Mouse (Mus musculus) layer of hippocampus, postnatal 25 days (tissue): ENCODE measurements at regions not wholly inside any gene's neighbourhood (a gene's known extent, or its start where the extent isn't known, plus 50 kb on each side); places are given as distances from the start of the nearest gene placed in this dataset.
"Not testable (repeated sequence)": the region's sequence is repeated elsewhere in the genome, so short reads cannot be mapped to it uniquely, and the experiment has no call there.

Source experiments
- DNase-seq, 2 experiments: peaks; one replicate each; pipeline ENCODE4 v3.0.0; 2022; ENCODE audit warnings: mixed read lengths in 2 of 2, low spot score in 1 of 2; ENCODE audit errors: extremely low spot score in 1 of 2

- DNase-seq: no peak
These were observed 227.1 kb downstream of the Pth2r start for GRCm38 (mm10) chr1:65509003-65509402.

GRCm38 (mm10) chr1:65535674-65536073, 253.8 kb downstream of the Pth2r start:
- DNase-seq: no peak

DNA sequence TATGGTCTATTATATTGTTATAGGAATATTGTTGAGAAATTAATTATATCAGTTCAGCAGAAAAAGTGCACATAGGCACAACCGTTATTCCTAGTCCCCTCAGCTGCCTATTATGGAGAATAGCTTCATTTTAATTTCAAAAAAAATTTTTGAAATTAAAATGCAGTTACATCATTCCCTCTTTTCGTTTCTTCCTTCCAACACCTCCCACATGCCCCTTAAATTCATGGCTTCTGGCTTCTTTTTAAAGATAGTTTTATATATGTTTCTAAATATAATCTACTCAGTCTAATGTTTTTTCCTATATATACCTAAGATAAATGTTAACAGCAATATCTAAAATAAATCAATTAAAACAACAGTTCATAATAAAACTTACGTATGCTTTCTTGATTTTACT, 256.7 kb downstream of the Pth2r start:
- DNase-seq: no peak

GRCm38 (mm10) chr1:65544219-65544864, 262.5 kb downstream of the Pth2r start:
- DNase-seq: no peak

DNA sequence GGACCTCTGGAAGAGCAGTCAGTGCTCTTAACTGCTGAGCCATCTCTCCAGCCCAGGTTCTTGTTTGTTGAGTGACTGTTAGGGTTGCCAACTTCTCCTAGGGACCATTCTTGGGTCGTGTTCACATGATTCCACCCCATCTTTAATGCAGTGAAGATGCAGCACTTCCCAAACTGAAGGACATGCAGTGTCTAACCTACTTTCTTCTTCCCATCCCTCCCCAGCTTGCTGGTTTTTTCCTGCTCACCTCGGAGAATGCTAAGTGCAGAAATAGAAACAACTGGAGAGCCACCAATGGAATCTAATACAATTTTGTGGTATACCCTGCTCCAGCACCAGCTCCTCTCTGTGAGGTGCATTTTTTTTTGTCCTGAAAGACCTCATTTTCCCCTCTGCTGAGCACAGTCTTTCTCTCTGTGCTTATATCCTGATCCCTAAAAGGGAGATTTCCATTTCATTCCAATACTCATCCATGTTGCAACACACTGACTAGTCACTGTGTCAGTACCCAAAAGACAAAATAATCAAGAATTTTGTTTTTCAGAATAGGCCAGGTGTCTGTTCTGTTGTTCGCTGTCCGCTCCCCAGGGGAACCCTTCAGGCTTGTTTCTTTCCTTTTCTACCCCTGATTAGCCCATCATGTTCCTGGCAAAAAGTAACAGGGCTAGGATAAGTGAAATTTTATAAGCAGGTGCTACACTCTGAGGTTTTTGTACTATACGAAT, 263.6 kb downstream of the Pth2r start:
- no peak for DNase-seq

DNA sequence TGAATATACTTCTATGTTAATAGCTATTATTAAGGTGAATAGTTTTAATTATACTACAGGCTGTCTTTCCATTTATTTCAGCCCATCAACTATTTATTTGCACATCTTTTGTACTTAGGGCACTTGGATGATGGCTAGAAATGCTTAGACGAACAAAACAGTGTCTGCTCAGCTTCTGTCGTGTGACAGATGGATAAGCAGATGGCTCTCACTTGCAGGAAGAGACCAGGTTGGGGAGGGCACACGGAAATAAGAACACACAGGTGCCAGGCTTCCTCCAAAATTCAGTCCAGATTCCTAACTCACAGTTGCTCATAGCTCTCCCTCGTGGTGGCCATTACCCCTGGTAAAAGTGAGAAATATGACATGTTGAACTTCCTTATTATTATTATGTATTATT, 267.0 kb downstream of the Pth2r start:
- peak in 1 of 2 experiments; percentile 19 for DNase-seq

GRCm38 (mm10) chr1:65587402-65587801, 305.5 kb downstream of the Pth2r start:
- DNase-seq: no peak

- no peak for DNase-seq
These were observed 291.0 kb upstream of the Crygf start for GRCm38 (mm10) chr1:65635315-65635714.

DNA sequence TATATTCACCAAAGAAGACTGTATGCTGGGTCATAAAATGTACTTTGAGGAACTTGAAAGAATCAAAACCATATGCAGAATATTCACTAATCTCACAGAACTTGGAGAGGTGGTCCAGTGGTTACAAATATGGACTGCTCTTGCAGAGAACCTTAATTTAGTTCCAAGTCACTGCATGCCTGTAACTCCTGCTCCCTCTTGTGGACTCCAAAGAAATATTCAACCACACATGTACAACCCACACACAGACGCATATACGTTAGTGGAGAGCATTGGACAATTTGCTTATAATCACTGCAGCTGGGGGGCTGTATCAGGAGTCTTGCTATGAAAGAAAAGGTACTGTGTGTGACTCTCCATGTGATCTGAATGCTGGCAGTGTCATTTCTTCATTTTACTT, 271.9 kb upstream of the Crygf start:
- no peak for DNase-seq

DNA sequence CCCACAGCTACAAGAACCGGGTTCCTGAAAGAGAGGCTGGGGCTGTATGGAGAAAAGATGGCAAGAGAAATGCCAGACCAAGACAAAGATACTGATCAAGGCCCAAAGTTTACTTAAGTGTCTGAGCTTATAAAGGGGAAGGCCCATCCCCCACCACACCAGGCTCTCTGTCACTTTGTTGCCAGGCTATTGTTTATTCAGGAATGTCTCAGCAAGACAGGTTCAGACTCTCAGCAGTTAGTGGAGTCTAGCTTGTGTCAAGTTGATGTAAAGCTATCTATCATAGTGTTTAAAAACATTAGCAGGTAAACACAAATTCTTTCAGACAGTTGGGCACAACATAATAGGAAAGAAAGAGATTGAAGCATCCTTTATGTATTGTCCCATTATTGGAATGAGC, 244.4 kb upstream of the Crygf start:
- DNase-seq: no peak

- DNase-seq: no peak
These were observed 239.0 kb upstream of the Crygf start for GRCm38 (mm10) chr1:65687322-65687721.

DNA sequence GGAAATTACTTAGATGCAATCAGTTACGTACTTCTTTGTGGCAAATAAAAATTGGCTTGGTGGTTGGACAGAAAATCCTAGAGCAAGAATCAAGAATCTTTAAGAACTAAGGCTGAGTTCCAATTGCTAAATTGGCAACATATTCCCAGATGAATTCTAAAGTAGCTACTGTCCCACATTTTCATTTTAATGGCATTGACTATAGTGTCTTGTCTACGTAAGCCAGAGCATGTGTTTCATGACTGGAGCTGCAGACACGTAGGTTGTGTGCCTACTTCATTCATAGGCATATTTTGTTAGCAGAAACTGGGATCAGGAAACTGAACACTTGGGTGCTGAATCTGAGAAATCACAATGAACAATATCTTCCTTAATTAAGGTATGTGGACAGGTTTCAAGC, 196.1 kb upstream of the Crygf start:
- DNase-seq: no peak

DNA sequence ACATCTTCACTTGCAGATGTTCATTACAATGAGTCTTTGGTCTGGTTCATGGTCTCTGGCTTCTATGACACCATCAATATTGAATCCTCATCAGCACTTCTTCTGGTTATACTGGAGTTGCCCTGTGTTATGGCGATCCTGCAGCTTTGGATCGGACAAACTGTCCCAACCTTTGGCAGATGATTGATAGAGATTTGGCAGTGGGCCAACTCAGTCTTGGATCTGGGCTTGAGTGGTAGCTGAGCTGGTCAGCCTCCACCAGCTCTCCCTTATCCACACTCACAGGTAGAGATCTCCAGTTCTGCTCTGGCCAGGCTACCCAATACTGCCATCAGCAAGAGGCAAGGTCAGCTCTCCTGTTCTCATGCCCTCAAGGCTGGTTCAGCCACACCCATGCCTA, 168.4 kb upstream of the Crygf start:
- DNase-seq: no peak

DNA sequence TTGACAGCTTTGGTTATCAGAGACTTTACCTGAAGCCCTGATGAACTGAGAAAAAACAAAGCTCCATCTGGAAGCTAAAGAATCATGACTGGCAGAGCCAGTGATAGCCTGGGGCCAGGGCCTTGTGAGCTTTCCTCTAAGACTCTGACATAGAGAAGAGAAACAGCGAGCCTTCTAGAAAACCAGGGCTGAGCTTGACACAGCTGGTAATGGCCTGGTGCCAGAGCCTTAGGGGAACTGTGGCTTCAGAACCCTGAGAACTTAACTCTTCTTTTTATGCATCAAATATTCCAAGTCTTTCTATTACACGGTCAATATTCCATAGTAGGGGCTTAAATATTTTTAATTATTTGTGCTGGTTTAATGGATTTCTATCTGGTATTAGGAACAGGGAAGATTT, 165.2 kb upstream of the Crygf start:
- DNase-seq: no peak

- DNase-seq: no peak
These were observed 126.1 kb upstream of the Crygf start for GRCm38 (mm10) chr1:65800244-65800643.

DNA sequence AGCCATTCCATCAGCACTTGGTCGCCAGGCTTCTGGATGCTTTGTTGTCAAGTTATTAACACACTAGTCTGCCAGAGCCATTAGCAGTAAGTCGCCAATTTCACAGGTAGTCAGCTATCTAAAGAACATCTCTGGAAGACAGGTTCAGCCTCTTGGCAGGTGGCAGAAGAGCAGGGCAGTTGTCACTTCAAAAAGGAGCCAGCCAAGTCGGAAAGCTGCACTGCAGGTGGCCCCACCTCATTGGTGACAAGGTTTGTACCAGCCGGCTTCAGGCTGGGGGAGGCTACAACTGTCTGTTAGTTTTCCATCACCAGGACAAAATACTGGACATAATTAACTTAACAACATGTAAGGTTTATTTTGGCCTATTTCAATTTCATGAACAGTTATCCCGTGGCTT, 105.5 kb upstream of the Crygf start:
- DNase-seq: no peak

DNA sequence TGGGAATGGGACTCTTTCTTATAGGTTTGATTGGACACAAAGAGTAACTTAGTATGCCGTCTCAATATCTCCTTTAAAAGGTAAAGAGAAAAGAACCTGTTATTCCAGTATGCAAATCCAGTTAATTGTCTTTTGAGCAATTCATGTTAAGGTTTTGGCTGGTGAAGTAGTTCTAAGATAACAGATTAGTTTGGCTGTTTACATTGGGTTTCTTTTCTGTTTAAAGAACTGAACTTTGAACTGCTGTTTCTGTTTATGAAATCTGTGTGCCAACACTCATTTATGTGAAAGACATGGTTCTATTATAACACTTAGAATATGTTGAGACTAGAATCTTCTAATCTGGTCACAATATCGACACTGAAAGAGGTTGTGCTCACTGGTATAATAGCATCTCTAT, 85.2 kb upstream of the Crygf start:
- no peak for DNase-seq

GRCm38 (mm10) chr1:65847005-65847404, 79.3 kb upstream of the Crygf start:
- DNase-seq: no peak

GRCm38 (mm10) chr1:65873691-65874090, 52.6 kb upstream of the Crygf start:
- DNase-seq: not testable (repeated sequence)
